Mouse (Mus musculus): ENCODE measurements around the gene Ppp1r14c.

DNA sequence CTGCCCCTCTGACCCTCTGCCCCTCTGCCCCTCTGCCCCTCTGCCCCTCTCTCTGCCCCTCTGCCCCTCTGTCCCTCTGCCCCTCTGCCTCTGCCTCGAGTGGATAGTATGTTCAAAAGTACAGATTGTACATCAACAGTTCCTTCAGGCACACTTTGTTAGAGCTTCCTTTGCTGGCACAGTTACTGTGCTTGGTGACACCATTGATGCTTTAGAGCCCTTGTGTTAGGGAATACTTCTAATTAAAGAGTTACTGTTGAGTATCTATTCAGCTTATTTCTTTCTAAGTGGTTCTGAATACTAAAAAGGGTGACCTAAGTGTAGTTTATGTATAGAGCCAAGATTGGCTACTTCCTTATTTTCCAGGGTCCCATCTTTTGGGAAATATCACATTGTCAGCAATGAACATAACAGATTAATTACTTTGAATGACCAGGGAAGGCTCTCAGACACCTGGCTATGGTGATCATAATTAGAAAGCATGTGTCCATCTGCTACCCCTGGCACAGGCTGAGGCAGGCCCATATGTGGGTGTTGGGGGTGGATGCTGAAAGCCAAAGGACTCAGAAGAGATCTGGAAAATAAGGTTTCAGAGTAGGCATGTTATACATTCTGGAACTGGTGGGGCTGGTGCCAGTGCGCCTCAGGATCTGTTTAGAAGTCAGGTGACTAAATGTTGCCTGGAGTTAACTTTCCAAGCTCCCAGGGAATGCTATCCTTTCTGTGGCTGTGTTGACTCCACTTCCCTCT lies 75.0 kb downstream of the Ppp1r14c start:
- TF ChIP-seq POLR2A (IDR thresholded peaks at IDR 0.05; ENCODE audit: borderline replicate concordance, insufficient read depth, low read length) (no peak), CTCF (IDR thresholded peaks at IDR 0.05; ENCODE audit: borderline replicate concordance, insufficient read depth, low read depth, low read length) (no peak)
